In the genomic region with DNA sequence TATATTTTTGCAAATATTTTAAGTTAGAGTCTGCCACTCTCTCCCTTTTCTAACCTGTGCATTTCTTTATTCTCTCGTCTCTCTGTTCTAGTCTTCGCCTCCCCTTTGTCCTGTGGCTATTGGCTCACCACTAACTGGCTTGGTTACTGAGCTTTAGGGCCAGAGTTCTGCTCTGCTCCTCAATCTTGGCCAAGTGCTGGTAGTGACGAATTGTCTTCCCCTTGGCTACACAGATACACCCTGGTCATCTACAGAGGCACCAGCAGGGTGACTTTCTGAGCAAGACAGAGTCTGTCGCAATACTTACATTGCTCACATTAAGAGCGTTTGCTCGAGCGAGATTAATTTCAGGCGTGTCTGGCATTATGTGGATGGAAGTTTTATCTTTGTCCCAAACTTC, we compare ENCODE assay signal across 14 mouse cellular contexts.
"Had no signal": no experiment of that assay in that cellular context is flagged by ENCODE, and none has a peak within 500 bp of the region (broad histone marks: within the 10 kb centered on the region; RNA-seq: fewer than 3 reads in every experiment).

No protein-coding gene starts in this region.

- H3K4me3 ChIP-seq: lung, embryonic 15.5 days; megakaryocyte, embryonic 14.5 days; midbrain, embryonic 13.5 days; midbrain, embryonic 15.5 days; neural tube, embryonic 12.5 days; stomach, embryonic 15.5 days had no signal

- H3K36me3 ChIP-seq: lung, embryonic 15.5 days; midbrain, embryonic 13.5 days; midbrain, embryonic 15.5 days; neural tube, embryonic 12.5 days; stomach, embryonic 15.5 days had no signal

- DNase-seq: lung, adult 2 months; lung, postnatal 14 days; lung, postnatal 36 days; right cerebral cortex, postnatal 14 days; thymus, postnatal 14 days; thymus, postnatal 36 days had no signal

- H3K4me1 ChIP-seq: megakaryocyte, embryonic 14.5 days; midbrain, embryonic 13.5 days; midbrain, embryonic 15.5 days; neural tube, embryonic 12.5 days; stomach, embryonic 15.5 days had no signal

- H3K27me3 ChIP-seq: lung, embryonic 15.5 days; midbrain, embryonic 13.5 days; midbrain, embryonic 15.5 days; neural tube, embryonic 12.5 days; stomach, embryonic 15.5 days had no signal

- H3K27ac ChIP-seq: lung, embryonic 15.5 days; macrophage; midbrain, embryonic 13.5 days; midbrain, embryonic 15.5 days; neural tube, embryonic 12.5 days; stomach, embryonic 15.5 days; stomach, postnatal 0 days had no signal
